Mouse (Mus musculus) layer of hippocampus, adult 11-12 months (tissue): ENCODE results near the gene Rps16.
"Not testable (repeated sequence)": the region's sequence is repeated elsewhere in the genome, so short reads cannot be mapped to it uniquely, and the experiment has no call there.

Experiments used
- DNase-seq: peaks from one replicate; pipeline ENCODE4 v3.0.0; 2022; ENCODE audit warnings: low spot score

Gene Rps16

DNA sequence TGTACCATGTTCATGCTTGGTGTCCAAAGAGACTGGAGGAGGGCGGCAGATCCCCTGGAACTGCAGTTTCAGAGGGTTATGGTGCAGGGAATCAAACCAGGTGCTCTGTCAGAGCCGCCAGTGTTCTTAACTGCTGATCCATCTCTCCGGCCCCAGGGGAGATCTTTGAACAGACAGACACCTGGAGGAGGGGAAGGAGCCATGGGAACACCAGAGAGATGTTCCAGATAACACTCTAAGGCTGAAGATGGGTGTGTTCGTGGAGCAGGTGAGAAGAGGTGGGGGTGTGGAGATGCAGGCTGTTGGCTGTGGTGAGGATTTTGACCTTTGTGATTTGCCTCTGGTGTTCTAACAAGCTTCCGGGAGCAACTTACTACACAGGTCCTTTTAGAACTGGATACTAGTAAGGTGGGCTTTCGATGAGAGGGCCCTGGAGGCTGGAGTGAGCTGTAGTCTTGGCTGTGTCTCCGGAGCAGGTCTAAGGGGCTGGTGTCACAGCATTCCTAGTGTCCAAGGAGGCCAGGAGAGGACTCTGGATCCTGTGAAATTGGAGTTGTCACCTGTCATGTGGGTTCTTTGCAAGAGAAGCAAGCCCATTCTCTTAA, 23.5 kb downstream of the Rps16 start:
- DNase-seq: no peak

DNA sequence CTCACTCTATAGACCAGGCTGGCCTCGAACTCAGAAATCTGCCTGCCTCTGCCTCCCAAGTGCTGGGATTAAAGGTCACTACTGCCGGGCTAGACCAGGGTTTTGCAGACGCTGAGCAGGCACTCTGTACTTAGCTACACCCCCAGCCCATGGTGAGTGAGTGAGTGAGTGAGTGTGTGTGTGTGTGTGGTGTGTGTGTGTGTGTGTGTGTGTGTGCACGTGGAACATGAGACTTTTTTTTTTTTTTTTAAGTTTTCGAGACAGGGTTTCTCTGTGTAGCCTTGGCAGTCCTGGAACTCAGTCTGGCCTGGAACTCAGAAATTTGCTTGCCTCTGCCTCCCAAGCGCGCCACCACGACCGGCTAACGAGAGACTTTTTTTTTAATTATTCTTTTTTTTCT, 24.2 kb downstream of the Rps16 start:
- DNase-seq: no peak

DNA sequence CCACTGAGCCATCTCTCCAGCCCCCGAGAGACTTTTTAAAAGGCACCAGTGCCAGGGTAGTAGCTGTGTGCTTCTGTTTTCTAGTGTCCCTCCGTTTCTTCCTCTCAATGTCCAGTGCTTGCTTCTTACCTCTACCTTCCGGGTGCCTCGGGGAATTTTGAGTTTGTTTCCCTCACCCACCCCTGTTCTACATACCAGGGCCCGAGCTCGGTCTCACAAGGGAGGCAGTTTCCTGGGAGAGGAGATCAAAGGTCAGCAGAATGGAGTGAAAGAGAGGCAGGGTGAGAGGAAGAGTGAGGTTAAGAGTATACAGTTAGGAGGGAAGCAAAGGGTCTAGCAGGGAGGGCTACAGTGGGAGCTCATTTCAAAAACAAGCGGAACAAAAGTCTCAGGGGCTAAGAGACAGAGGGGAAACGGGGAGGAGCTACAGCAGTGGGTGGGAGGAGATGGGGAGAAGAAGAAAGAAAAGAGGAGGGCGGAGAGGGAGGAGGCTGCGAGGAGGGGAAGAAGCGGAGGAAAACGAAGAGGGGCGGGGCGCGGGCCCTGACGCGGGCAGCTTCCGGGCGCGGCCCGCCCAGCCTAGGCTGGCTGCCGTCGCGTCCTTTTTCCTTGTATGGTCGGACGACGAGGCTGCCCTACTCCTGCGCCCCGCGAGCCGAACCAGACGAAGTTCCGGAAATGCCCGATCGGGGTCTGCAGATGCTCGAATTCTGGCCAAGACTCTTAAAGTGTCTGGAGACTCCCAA, 24.9 kb downstream of the Rps16 start:
- peak; percentile 82 for DNase-seq

DNA sequence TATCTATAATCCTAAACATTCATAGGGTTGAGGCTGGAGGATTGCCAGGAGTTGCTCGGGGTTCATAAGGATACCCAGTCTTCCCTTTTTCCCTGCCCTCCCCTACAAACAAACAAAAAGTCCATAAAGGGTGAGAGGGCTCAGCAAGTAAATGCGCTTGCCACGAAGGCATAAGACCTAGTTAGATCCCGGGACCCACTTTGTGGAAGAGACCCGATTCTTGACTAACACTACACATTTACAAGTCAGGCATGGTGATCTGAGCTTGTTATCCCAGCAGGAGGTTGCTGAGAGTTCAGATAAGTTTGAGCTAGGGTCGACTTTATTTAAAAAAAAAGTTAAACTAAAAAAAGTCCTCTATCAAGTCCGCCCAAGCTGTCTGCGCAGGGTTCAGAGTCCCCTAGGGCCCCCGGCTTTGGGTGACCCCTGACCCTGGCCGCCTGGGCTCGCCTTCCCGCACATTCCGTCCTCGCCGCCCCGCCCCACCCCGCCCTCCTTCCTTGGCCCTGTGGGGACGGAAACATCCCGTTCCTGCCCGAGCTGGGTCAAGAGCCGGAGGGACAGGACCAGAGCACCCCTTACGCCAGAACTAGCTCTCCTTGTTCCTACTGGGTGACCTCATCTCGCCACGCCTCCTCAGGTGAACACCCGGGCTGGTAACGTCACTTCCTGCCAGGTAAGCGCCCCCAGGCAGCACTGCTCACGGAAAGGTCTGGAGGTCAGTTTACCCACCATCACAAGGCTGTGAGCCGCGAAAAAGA, 25.7 kb downstream of the Rps16 start:
- no peak for DNase-seq

DNA sequence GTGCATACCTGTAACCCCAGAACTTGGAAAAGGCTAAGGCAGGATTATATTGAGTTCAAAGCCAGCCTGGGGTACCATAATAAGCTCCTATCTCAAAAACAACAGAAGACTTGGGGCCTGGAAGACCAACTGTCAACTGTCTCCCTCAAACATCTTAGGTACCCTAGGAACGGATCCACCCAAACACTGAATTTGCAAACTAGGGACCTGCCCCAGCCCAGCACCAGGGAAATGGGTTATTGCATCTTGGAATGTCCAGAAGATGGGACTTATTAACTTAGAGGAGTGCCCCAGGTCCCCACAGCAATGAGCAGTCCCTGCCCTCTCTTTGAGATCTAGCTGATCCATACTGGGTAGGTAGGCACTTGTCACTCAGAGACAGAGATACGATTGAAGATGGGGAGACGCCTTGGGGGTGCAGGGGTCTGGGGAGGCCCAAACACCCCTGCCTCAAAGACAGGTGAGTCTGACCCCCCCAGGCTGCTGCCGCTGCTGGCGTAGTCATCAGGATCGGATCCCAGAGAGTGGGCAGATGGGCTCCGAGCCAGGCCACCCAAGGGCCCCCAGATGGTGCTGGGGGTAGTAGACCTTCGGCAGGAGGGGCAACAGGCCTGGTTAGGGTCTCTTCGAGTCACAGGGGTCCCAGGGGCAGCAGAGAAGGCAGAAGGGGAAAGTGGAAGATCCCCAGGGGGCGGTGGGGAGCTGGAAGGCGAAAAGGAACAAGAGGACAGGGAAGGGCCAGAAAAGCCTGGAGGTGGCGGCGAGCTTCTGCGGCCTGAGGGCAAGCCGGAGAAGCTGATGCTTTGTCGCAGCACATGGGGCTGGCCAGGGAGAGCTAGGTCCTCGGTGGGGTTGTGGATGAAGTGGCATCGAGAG, 27.0 kb downstream of the Rps16 start:
- DNase-seq: no peak

DNA sequence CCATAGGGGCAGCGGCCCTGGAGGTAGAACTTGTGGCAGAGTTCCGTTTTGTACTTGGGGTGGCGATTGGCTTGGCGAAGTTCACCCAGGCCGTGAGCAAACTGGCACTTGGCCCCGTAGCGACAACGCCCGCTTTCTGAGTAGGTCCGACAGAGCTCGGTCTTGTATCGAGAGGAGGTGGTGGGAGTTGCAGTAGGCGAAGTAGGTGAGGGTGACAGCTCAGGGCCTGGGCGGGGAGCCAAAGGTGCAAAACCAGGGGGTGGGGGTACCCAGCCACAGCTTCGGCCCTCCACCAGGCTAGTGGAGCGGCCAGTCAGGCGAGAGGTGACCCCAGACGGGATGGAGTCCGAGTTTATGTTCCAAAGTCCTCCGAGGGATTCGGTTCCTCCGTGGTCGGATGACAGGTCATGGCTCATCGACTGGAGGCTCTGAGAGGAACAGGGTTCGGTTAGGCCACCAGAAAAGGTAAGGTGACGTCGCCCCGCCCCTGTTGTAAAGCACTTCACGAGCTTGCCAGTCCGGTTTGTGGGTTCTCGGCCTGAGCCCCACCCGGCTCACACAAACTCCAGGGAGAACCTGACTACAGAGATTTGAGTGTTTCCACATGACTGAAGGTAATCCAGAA, 27.7 kb downstream of the Rps16 start:
- DNase-seq: no peak

DNA sequence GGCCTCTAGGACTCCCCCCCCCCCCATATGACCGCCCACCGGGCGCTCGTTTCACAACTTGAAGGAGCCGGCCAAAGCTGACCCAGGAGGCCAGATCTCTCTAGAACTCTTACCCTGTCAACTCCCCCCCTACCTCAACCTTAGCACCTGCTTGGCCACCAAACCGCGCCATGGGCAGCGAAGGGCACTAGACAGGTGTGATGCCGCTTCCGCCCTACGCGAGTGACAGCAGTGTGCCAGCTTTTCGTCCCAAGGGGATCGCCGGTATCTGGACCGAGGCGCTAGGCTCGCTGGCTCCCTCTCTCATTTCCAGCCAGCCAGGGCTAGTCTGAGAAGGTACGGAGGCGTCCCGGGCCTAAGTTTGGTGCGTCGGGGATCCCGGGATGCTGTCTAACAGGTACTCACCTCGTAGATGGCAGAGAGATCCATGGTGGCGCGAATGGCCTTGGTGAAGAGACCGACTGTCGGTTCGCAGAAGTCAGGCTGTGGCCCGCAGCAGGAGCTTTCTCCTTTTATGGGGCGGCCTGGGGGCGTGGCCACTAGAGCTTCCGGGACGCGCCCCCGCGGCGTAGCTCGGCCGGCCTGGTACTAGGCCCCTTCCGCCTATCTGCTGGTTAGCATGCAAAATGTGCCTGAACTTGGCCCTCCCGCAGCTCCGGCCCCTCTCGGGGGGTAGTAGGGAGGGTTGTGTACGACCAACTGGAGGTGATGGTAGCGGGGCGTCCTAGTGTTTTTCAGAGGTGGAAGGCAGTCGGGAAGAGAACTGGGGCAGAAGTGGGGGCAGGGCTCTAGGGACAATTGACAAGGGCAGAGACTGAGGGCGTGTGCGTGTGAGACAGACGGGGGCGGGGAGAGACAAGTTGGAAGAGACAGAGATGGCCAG, 28.6 kb downstream of the Rps16 start:
- peak; percentile 92 for DNase-seq

DNA sequence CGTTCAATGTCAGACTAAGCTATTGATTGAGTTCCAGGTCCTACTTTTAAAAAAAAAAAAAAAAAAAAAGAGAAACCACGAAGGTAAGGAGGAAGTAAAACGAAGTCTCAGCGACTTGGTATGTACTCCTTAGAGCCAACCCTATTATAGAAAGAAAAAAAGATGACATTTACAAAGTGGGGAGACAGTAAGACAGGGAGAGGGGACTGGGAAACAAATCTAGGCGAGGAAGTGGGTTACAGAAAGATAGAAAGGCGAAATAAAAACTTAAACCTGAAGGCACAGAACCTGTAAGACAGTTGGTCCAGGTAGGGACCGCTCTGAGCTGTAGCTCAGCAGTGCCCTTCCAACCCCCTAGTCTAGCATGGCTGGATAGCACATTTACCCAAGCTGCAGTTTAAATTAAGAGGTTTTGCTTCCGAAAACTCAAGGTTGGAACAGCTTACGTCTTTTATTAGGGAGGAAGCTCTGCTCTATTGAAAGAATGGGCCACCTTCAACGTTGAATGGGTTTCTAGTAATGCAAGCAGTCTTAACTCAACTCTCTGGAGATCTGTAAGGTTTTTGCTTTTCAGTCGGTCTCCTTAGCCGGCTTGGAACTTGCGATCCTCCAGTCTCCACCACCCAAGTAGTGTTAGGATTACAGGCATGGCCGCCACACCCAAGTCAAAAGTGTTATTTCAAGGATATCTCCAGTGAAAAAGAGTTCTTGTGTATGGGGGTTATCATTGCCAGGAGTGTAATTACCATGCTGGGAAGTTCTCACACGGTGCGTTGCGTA, 30.0 kb downstream of the Rps16 start, which contains the start of gene Zfp36:
TSS of gene Zfp36 (minus strand) at position 17 of the 780 bp plus-strand sequence.
- no peak for DNase-seq

DNA sequence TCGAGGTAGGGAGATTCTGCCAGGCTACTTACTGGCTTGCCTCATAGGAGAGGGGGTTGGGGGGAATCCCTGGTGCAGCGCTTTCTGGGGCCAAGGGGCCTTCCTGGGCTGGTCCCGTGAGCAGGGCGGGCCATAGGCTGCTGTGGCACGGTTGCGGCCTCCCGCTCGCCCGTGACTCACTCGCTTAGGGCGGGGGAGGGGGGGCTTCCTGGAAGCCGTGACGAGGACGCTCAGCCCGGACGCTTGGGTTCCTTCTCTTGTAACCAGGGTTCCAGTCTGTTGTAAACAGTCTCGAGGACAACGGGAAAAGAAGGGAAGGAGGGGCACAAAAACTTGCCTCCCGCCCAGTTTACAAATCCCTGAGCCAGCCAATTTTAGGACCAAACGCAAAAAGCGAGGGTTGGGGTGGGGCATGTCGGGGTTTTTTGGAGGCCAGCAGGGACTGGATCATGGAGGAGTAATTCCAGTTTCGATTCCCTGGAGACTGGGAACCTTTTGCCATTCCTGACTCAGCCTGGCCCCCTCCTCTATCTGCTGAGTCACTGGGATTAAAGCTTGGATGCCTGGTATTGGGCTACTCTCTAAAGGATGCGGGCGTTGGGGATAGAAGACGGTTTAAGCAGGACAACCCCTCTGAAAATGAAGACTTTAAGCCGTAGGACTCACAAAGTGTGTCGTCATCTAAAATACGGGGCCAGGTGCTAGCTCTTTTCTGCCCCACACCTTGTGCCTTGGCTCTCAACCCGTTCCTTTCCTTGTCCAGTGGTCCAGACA, 30.8 kb downstream of the Rps16 start:
- no peak for DNase-seq

DNA sequence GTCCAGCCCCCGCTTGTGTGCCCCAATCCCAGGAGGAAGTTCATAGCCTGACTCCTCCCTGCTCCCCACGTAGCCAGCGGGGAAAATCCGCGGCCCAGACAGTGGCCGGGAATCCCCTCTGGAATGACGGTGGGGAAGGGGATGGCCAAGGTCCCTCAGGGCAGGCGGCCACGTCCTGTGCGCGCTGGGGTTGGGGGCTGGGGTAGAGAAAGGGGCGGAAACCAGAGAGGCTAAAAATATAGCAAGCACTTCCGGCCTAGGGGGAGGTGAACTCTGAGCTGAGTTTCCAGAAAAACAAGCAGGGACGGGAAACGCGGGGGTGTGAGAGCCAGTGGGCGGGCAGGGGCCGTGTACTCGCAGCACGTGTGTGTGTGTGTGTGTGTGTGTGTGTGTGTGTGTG, 31.5 kb downstream of the Rps16 start:
- DNase-seq: peak; percentile 66

DNA sequence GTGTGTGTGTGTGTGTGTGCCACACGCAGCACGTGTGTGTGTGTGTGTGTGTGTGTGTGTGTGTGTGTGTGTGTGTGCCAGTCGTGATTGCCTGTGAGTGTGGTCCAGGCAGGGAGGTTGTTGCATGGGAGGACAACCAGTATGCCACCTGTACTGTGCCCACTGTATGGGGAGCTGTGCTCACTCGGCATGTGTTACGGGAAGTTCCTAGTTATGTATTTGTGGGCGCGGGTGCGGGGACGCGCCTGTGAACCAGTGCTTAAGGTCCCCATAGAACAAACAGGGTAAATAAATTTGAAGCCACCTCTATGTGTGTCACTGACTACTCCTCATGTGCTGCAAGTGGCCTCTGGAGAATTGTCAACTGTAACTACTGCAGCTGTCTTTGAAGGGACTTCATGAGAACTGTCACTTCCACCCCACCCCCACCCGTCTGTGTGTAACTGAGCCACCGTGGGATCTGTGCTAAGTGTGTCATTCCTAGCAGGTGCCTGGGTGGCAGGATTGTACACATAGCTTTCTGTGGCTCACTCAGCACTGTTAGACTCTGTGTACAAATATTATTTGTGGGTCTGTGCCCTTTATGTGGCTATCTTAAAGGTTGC, 32.0 kb downstream of the Rps16 start:
- no peak for DNase-seq

DNA sequence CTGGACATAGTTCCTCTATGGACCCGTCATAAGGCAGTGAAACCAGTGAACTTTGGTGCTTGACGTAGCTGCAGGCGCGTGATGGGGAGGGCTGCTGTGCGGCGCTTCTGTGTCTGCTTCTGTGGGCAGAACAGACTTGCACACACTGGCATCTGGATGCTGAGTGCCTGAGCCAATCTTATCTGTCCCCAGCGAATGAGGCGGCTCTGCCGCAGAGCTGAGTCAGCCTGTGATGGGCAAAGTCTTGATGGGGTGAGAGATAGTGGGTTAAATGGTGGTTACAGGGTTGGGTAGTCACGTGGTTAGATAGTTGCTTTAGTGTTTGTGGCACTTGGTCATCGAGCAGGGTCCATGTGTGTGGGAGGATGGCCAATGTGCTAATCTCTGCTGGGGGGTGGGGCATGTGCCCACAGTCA, 32.5 kb downstream of the Rps16 start:
- DNase-seq: peak; percentile 85

DNA sequence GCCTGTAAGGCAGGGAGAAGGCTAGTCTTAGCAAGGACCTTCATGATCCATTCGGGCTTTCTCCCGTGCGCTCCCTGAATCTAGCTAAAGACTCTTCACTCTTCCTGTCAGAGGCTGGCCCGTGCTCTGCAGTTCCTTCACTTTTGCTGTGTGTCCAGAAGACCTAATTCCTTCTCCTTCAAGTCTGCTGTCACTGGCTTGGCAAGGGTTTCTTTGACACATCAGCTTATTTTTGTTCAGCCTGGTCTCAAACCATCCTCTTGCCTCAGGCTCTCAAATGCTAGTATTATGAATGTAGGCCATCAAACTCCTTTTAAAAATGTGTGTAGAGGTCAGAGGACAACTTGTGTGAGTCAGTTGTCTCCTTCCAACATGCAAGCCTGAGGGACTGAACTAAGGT, 33.2 kb downstream of the Rps16 start:
- DNase-seq: no peak

DNA sequence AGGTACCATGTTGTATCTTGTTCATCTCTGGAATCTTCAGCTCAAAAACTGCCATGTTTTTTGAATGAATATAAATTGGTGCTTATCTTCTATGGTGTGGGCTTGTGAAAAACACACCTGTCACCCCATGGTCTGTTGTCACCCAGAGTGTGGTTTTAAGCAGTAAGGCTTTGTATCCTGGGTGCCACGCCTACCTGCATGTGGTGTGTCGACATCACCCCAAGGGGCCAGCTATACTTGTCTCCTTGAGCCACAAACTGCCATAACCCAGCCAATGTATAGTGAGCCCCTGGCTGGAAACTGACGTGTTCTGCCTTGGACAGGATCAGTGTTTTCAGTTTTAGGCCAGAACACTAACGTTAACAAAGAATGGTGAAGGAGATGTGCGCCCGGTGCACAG, 33.7 kb downstream of the Rps16 start:
- DNase-seq: no peak

DNA sequence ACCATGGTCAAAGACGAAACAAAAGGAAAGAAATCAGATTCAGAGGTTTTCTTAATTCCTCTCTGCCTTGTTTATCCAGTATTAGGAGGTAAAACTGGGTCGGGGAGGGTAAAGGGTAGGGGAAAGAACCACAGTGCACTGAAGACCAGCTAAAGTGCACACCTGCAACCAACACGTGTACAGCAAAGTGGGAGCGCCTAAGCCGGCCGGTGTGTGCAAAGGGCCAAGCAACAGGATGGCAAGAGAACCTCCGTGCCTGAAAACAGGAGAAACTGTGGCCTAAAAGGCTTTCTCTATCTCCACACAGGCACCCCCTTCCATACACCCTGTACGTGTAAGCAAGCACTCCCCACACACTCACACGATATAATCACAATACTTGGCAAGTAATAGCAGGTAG, 34.7 kb downstream of the Rps16 start:
- no peak for DNase-seq

DNA sequence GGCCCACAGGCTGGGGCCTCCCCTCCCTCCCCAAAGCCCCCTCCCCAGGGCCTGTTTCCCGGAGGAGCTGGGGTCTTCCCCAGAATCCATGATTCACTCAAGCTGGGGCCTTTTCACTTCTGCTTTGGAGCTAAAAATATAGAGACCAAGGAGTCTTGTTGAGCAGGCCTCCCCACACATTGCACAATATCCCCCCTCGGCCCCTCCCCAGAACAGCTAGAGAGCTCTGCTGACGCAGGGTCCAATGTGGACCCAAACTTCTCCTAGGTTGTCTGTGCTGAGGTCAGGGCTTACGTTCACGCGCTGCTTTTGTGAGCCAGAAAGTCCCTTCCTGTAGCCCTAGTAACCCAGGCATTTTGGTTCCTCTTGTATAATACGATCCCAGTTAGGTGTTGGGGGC, 35.6 kb downstream of the Rps16 start:
- DNase-seq: no peak

DNA sequence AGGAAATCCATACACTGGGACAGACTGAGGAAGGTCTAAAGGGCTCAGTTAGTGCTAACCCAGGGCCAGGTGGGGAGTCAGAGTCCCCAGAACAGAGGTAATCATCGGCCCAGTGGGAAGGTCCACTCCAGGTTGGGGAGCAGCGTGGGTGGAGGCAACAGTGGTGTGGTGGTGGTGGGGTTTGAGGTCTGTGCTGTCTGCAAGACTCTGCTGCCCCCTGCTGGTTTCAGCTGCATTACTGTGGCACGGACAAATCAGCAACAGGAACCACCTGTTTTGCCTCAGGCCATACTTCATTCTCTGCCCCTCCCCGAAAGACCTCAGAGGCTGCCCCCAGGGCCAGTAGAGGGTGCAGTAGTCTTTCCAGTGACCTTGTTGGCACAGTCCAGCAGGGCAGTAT, 36.0 kb downstream of the Rps16 start:
- DNase-seq: peak; percentile 88

DNA sequence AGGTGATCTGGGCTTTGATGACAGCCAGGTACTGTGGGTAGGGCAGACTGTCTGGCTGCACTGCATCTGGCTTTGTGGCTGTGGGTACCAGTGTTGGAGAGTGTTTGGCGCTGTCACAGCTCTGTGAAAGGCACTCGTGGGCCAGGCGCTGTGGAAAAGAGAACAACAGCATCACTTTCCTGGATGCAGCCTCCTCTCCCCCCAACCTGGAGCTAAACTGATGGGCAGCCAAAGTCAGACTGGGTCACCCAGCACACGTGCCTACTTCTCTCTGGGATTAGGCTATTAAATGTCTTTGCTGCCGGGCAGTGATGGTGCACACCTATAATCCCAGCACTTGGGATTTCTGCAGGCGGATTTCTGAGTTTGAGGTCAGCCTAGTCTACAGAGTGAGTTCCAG, 36.4 kb downstream of the Rps16 start:
- not testable (repeated sequence) for DNase-seq

DNA sequence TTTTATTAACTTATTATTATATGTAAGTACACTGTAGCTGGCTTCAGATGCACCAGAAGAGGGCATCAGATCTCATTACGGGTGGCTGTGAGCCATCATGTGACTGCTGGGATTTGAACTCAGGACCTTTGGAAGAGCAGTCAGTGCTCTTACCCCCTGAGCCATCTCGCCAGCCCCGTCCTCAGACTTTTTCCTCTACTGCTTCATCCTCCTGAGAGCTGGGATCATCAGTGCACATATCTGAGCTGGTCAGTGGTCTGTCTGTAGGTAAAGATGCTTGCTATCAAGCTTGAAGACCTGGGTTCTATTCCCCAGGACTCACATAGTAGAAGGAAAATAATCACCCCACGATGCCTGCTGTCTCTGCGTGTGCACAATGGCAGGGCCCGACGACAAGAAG, 36.9 kb downstream of the Rps16 start:
- not testable (repeated sequence) for DNase-seq
